Mouse (Mus musculus) cerebellum, adult 2 months (tissue): Measurements from ENCODE around the gene Syt1. TPM values are rescaled to one million over a fixed set of nuclear protein-coding genes. Genes with fewer than 3 reads are reported as not detected.

Source experiments
- DNase-seq, 2 experiments: peaks; one replicate each; pipeline ENCODE4 v3.0.0; 2021
- H3K27ac ChIP-seq: fragments of 200-500 bp; 2 replicates; pipeline ENCODE4 v1.5.1; 2012; ENCODE audit warnings: low read length, control low read depth, inconsistent platforms; ENCODE audit not compliant: insufficient read depth
- H3K27me3 ChIP-seq: fragments of 200-500 bp; 2 replicates; pipeline ENCODE4 v1.6.1; 2012; ENCODE audit warnings: inconsistent platforms, mild to moderate bottlenecking, low read length, moderate library complexity; ENCODE audit not compliant: control insufficient read depth, insufficient read depth
- H3K4me1 ChIP-seq: fragments of 200-500 bp; 2 replicates; pipeline ENCODE4 v1.6.1; 2011; ENCODE audit warnings: low read length; ENCODE audit not compliant: control insufficient read depth, insufficient read depth
- H3K4me3 ChIP-seq: fragments of 200-500 bp; replicated peaks from 2 replicates; pipeline ENCODE3; 2011; ENCODE audit warnings: mild to moderate bottlenecking, low read depth, low read length, control low read depth; ENCODE audit not compliant: insufficient read depth
- CTCF ChIP-seq: fragments of 200-500 bp; IDR thresholded peaks from 2 replicates; pipeline ENCODE4 v1.5.1; 2011; ENCODE audit warnings: low read depth, mild to moderate bottlenecking, control low read depth, low read length, moderate library complexity, borderline replicate concordance; ENCODE audit not compliant: insufficient read depth
- POLR2A ChIP-seq: fragments of 200-500 bp; IDR thresholded peaks from 2 replicates; pipeline ENCODE4 v1.6.1; 2011; ENCODE audit warnings: low read length, control low read depth, borderline replicate concordance; ENCODE audit not compliant: insufficient read depth
- WGBS: fragments of 180-500 bp; shearing (Covaris S2); methylation state at CpG from one replicate; pipeline ENCODE4 v1.1.7; 2018; 5-methylcytosine and 5-hydroxymethylcytosine counted together
- polyA plus RNA-seq: library from polyadenylated mRNA; depleted of rRNA; stranded (reverse); fragments of >200 nt; gene quantifications from 2 replicates; pipeline ENCODE4 v1.2.3, GENCODE M21; 2012

Syt1 gene
- polyA plus RNA-seq, 1 experiment: 209 TPM

DNA sequence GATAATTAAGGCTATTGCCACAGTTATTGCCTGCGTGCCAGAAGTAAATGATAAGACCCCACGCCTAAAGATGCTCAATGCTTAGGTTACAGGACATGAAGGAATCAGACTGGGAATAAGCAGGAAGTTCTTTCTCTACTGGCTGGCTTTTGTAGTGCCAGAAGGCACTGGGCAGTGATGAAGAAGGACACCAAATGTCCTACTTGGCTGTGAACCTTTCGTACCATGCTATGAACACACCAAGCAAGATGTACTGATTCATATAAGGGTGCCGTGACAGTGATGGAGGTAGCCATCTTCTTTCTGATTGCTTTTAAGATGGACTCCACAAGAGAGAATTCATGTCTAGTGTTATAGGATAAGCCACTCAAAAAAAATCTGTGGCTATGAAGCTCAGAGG is 145.2 kb downstream of the Syt1 start:
- 30% methylated on average over 4 of the region's 4 CpGs for WGBS
- DNase-seq: peak in 1 of 2 experiments; percentile 61
- Histone ChIP-seq H3K4me1 (peaks cover 8% of the 10 kb centered on the region; the same call in 1 of the 2 replicates), H3K27ac (peak overlapping the region; percentile 2; the same call in 1 of the 2 replicates), H3K27me3 (no peaks in the 10 kb centered on the region), H3K4me3 (no peak overlapping the region)
- TF ChIP-seq CTCF: no peak
- no peak for TF ChIP-seq POLR2A

DNA sequence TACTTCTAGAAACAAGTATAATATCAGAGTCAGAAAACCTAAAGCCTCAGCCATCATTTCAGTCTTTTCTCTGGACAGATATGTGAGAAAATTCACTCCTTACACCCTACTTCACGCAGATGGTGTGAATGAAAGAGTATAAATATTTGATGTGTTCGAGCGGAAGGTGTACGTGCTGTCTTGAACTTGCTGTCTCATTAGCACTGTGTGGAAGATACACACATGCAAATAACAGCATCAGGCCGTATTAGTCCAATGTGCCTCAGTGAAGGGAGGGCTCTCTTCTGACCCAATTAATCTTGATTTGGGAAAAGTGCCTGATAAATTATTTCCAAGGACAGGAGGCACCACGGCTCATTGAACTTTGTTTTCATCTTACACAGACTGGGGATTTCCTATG is 154.8 kb downstream of the Syt1 start:
- DNase-seq: no peak
- H3K4me3 ChIP-seq: no peak overlapping the region
- H3K27me3 ChIP-seq: no peaks in the 10 kb centered on the region
- TF ChIP-seq POLR2A (no peak), CTCF (no peak)
- WGBS: 67% methylated on average over 6 of the region's 6 CpGs
- H3K4me1 ChIP-seq: peaks cover 8% of the 10 kb centered on the region; the same call in 1 of the 2 replicates
- H3K27ac ChIP-seq: no peak overlapping the region

DNA sequence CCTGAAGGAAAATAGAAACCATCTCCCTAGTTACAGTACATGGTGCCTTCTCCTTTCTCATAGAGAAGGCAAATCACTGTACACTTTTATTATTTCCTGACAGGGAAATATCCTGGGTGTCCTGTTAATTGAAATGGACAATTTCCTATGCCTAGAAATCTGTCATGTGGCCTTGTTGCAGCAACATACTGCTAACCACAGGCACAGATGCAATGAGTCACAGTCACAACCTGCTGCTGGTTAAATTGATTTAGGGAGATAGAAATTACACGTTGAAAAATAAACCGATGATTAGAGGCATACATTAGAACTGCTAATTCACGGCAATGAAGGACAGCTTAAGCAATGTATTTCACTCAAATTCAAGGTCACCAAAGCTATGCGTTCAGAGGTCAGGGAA is 158.0 kb downstream of the Syt1 start:
- WGBS: 25% methylated on average over 4 of the region's 4 CpGs
- TF ChIP-seq POLR2A (no peak), CTCF (no peak)
- DNase-seq: peak; percentile 37 to 79
- Histone ChIP-seq H3K4me1 (peaks cover 8% of the 10 kb centered on the region; the same call in 1 of the 2 replicates), H3K27ac (no peak overlapping the region), H3K27me3 (no peaks in the 10 kb centered on the region), H3K4me3 (no peak overlapping the region)

DNA sequence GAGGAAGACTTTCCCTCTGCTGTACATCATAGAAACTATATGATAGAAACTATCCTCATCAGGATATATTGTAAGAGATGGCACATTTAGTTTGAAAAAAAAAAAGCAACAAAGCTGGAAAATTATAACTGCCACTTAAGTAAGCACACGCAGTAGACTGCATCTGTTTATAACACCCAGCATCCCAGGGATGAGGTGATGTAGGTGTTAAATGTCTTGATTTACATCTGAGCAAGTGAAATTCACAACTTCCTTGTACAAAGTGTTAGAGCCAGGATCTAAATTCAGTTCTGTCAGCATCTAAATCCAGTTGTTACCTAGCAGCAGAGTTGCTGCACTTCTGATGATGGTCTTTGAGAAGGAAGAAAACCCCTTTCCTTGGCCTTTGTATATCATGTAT is 173.3 kb downstream of the Syt1 start:
- Histone ChIP-seq H3K27me3 (no peaks in the 10 kb centered on the region), H3K4me3 (no peak overlapping the region), H3K4me1 (peaks cover under 1% of the 10 kb centered on the region; the same call in 1 of the 2 replicates), H3K27ac (no peak overlapping the region)
- no peak for DNase-seq
- 100% methylated on average over 1 of the region's 1 CpGs for WGBS
- TF ChIP-seq POLR2A (no peak), CTCF (no peak)

DNA sequence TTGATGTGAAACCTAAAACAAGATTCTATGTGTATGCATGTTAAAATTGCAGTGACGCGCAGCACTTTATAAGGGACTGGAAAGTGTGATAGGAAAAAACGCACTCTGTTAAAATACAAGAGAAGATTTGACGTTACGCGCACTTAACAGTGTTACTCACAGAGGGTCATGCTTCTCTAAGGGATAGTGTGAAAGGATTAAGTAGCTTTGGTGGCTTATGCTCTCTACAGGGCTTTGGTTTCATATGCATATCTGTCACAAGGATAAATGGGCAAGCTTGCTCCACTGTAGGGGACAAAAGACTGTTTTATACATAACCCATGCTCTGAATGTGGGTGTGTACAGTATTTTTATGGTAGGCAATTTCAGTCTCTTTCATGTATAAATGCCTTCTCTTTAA is 178.5 kb downstream of the Syt1 start:
- Histone ChIP-seq H3K4me3 (peak overlapping the region; percentile 75), H3K27me3 (no peaks in the 10 kb centered on the region), H3K4me1 (peaks cover 5% of the 10 kb centered on the region; the same call in 1 of the 2 replicates), H3K27ac (no peak overlapping the region; the same call in 1 of the 2 replicates)
- DNase-seq: peak in 1 of 2 experiments; percentile 42
- no peak for TF ChIP-seq POLR2A
- TF ChIP-seq CTCF: no peak
- WGBS: 27% methylated on average over 6 of the region's 6 CpGs

DNA sequence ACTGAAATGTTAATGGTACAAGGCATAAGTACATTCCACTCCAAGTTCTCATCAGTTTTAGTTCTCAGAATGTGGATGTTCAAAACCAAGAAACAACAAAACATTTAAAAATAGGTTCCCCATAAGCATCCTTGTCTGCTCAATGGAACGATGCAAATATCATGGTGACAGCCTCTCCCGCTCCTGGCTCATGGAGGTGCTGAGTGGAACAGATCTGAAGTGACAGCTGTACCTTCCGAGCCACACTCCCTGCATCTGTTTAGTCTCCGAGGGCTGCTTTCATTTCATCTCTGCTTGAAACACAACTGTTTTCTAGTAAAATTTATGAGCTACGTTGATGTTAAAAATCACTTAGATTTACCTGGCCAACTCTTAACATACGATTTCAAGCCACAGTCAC is 179.0 kb downstream of the Syt1 start:
- Histone ChIP-seq H3K4me1 (peaks cover 5% of the 10 kb centered on the region; the same call in 1 of the 2 replicates), H3K4me3 (peak overlapping the region; percentile 75), H3K27ac (0 out of 2 replicates have a peak overlapping the region, but pooled peaks have one; percentile 56), H3K27me3 (no peaks in the 10 kb centered on the region)
- DNase-seq: peak; percentile 58 to 69
- TF ChIP-seq POLR2A (no peak), CTCF (no peak)
- 11% methylated on average over 6 of the region's 6 CpGs for WGBS

DNA sequence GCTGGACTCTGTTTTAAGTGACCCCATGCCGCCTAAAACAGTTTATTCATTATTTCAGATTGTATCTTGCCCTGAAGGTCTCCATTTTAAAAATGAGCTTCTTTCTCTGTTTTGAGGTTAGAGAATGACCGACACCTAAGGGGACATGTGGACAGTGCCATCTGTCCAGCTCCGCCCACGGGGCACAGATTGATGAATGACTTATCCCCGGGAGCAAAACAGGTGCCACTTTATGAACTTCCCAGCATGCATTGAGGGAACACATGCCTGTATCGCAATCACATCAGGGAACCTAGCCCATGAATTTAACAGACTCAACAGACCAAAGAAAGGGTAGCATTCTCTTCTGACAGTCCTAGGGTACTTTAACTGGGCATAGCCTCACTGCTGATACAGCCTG is 188.5 kb downstream of the Syt1 start:
- Histone ChIP-seq H3K4me1 (peaks cover 5% of the 10 kb centered on the region; the same call in 1 of the 2 replicates), H3K4me3 (no peak overlapping the region), H3K27me3 (no peaks in the 10 kb centered on the region), H3K27ac (peak overlapping the region; percentile 65; the same call in 1 of the 2 replicates)
- TF ChIP-seq CTCF (no peak), POLR2A (no peak)
- WGBS: 36% methylated on average over 6 of the region's 6 CpGs
- DNase-seq: peak; percentile 41 to 67

DNA sequence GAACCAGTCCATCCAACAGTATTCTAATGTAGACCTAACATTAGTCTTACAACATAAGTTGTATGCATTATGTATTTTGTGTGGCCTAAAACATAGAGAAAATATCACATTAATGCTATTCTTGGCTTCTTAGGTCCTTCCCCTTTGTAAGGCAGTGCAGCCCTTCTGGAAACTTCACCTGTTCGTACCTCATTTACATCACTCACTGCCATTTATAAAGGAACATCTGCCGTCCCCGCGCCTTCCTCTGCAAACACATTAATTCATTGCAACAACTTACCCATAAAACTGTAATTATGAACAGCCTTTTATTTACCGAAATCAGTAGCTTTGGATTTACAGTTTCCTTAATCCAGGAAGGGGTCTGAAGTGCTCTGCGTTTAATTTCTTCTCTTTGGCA is 195.4 kb downstream of the Syt1 start:
- H3K27ac ChIP-seq: no peak overlapping the region

DNA sequence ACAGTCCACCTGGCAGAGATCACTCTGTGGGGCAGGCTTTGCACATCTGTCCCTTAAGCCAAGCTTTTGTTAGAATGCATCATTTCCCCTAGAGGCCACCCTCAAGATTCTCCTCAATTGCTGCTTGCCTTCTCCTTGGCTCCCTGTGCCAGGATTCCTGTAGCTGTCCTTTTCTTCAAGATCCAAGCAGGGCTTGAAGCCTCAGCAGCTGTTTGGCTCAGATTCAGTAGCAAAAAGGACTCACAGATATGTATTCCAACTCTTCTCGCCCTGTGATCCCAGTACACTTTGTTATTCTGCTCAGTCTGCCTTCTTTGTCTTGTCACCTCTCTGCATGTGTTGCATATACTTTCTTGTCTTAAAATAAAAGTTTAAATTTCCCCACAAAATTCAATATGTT is 206.4 kb downstream of the Syt1 start:
- DNase-seq: no peak
- H3K27me3 ChIP-seq: no peaks in the 10 kb centered on the region
- peaks cover 11% of the 10 kb centered on the region; the same call in 1 of the 2 replicates for H3K4me1 ChIP-seq
- H3K4me3 ChIP-seq: no peak overlapping the region
- no peak for TF ChIP-seq CTCF
- no peak for TF ChIP-seq POLR2A
- no peak overlapping the region for H3K27ac ChIP-seq
- 71% methylated on average over 1 of the region's 1 CpGs for WGBS

More for the DNA sequence above, 195.4 kb downstream of the Syt1 start:
- Histone ChIP-seq H3K4me1 (no peaks in the 10 kb centered on the region), H3K27me3 (no peaks in the 10 kb centered on the region), H3K4me3 (no peak overlapping the region)
- no peak for DNase-seq
- TF ChIP-seq POLR2A (no peak), CTCF (no peak)
- 92% methylated on average over 6 of the region's 6 CpGs for whole genome bisulfite sequencing
